Mouse (Mus musculus) midbrain, postnatal 0 days (tissue): ENCODE data around the gene Vmn2r25. TPM values are rescaled to one million over a fixed set of nuclear protein-coding genes. Genes with fewer than 3 reads are reported as not detected.
"Not testable (repeated sequence)": the region's sequence is repeated elsewhere in the genome, so short reads cannot be mapped to it uniquely, and the experiment has no call there.

Experiments used
- ATAC-seq: fragments of 200-750 bp; cut with Nextera tagmentation; 2 replicates; pipeline ENCODE4 v1.8.0; 2017; ENCODE audit warnings: moderate number of reproducible peaks, mild to moderate bottlenecking, moderate TSS enrichment, moderate library complexity; ENCODE audit not compliant: low FRiP score
- DNase-seq: peaks from one replicate; pipeline ENCODE4 v3.0.0-alpha.2; 2015; ENCODE audit warnings: low spot score
- H3K27ac ChIP-seq: fragments of 300-500 bp; sonication (generic); 2 replicates; pipeline ENCODE4 v1.5.1; 2014; ENCODE audit warnings: low read depth, mild to moderate bottlenecking, low read length, mixed read lengths
- H3K27me3 ChIP-seq: fragments of 300-500 bp; sonication (generic); 2 replicates; pipeline ENCODE4 v1.6.1; 2014; ENCODE audit warnings: low read length, control low read depth, mixed read lengths; ENCODE audit not compliant: insufficient read depth
- H3K36me3 ChIP-seq: fragments of 300-500 bp; sonication (generic); 2 replicates; pipeline ENCODE4 v1.6.1; 2014; ENCODE audit warnings: low read length, control low read depth, mixed read lengths; ENCODE audit not compliant: insufficient read depth
- H3K4me1 ChIP-seq: fragments of 300-500 bp; sonication (generic); 2 replicates; pipeline ENCODE4 v1.6.1; 2014; ENCODE audit warnings: mild to moderate bottlenecking, control low read depth, antibody characterized with exemption, low read length, mixed read lengths; ENCODE audit not compliant: insufficient read depth
- H3K4me2 ChIP-seq: fragments of 300-500 bp; sonication (generic); 2 replicates; pipeline ENCODE4 v1.6.1; 2014; ENCODE audit warnings: low read depth, mild to moderate bottlenecking, low read length, mixed read lengths; ENCODE audit not compliant: poor library complexity, severe bottlenecking
- H3K4me3 ChIP-seq: fragments of 300-500 bp; sonication (generic); 2 replicates; pipeline ENCODE4 v1.5.1; 2014; ENCODE audit warnings: low read depth, mild to moderate bottlenecking, low read length, moderate library complexity
- H3K9ac ChIP-seq: fragments of 300-500 bp; sonication (generic); replicated peaks from 2 replicates; pipeline ENCODE4 v1.6.1; 2014; ENCODE audit warnings: mild to moderate bottlenecking, low read length, moderate library complexity, mixed read lengths; ENCODE audit not compliant: poor library complexity, severe bottlenecking
- H3K9me3 ChIP-seq: fragments of 300-500 bp; sonication (generic); 2 replicates; pipeline ENCODE4 v1.6.1; 2016; ENCODE audit warnings: low read length, control low read depth
- CTCF ChIP-seq: IDR thresholded peaks from 2 replicates; pipeline ENCODE4 v1.5.1; 2016; ENCODE audit warnings: antibody characterized with exemption, mild to moderate bottlenecking
- WGBS: fragments of 180-500 bp; shearing (Covaris S2); extraction: QIAGEN DNeasy Blood & Tissue Kit; methylation state at CpG from one replicate; pipeline ENCODE4 v1.1.7; 2014; 5-methylcytosine and 5-hydroxymethylcytosine counted together
- polyA plus RNA-seq: library from polyadenylated mRNA; unstranded; fragments of >200 nt; fragmentation: Nextera tagmentation; extraction: Ambion mirVana; gene quantifications from 2 replicates; pipeline ENCODE4 v1.2.1, GENCODE M21; 2015
- total RNA-seq: library from RNA; depleted of rRNA; stranded (reverse); fragments of >200 nt; gene quantifications from 2 replicates; pipeline ENCODE4 v1.2.3, GENCODE M21; 2014; rRNA removed

Gene Vmn2r25
- total RNA-seq (not detected in 2 replicates), polyA plus RNA-seq (not detected in 2 replicates)

GRCm38 (mm10) chr6:123853363-123853762 is at the start of gene Vmn2r25:
Gene Vmn2r25 (minus strand): TSS chr6:123853463.
- not testable (repeated sequence) for H3K27me3 ChIP-seq, DNase-seq, H3K9me3 ChIP-seq, ATAC-seq, H3K36me3 ChIP-seq, H3K4me1 ChIP-seq, H3K9ac ChIP-seq, H3K4me2 ChIP-seq, H3K4me3 ChIP-seq, H3K27ac ChIP-seq
- 61% methylated on average over 1 of the region's 2 CpGs for WGBS

GRCm38 (mm10) chr6:123819951-123820350 is 33.3 kb downstream of the Vmn2r25 start:
- TF ChIP-seq CTCF: no peak
- no peak overlapping the region for H3K27ac ChIP-seq
- no peak overlapping the region for H3K4me3 ChIP-seq
- no peak overlapping the region for H3K9ac ChIP-seq
- DNase-seq: no peak
- 84% methylated on average over 8 of the region's 8 CpGs for WGBS
- no peaks in the 10 kb centered on the region for H3K27me3 ChIP-seq
- no peak overlapping the region for H3K4me2 ChIP-seq
- no peaks in the 10 kb centered on the region for H3K4me1 ChIP-seq
- ATAC-seq: no peak
- no peaks in the 10 kb centered on the region for H3K9me3 ChIP-seq
- H3K36me3 ChIP-seq: no peaks in the 10 kb centered on the region

- H3K9me3 ChIP-seq, H3K4me1 ChIP-seq, H3K9ac ChIP-seq, H3K36me3 ChIP-seq, H3K4me3 ChIP-seq, H3K27me3 ChIP-seq, ATAC-seq, DNase-seq, H3K4me2 ChIP-seq, H3K27ac ChIP-seq: not testable (repeated sequence)
Observed at GRCm38 (mm10) chr6:123810291-123810690, 43.0 kb downstream of the Vmn2r25 start.

- TF ChIP-seq CTCF: no peak
- no peak overlapping the region for H3K27ac ChIP-seq
- H3K4me3 ChIP-seq: no peak overlapping the region
- DNase-seq (no peak), ATAC-seq (no peak)
- WGBS: 39% methylated on average over 9 of the region's 9 CpGs
- H3K9ac ChIP-seq: no peak overlapping the region
- no peak overlapping the region for H3K4me2 ChIP-seq
- H3K27me3 ChIP-seq: no peaks in the 10 kb centered on the region
- no peaks in the 10 kb centered on the region for H3K4me1 ChIP-seq
- H3K9me3 ChIP-seq: no peaks in the 10 kb centered on the region
- H3K36me3 ChIP-seq: no peaks in the 10 kb centered on the region
Observed at GRCm38 (mm10) chr6:123793746-123794145, 59.5 kb downstream of the Vmn2r25 start.

- no peak for DNase-seq
- no peaks in the 10 kb centered on the region for H3K36me3 ChIP-seq
- TF ChIP-seq CTCF: no peak
- H3K27ac ChIP-seq: no peak overlapping the region
- no peak overlapping the region for H3K9ac ChIP-seq
- WGBS: 62% methylated on average over 2 of the region's 2 CpGs
- no peak overlapping the region for H3K4me3 ChIP-seq
- no peaks in the 10 kb centered on the region for H3K9me3 ChIP-seq
- H3K27me3 ChIP-seq: no peaks in the 10 kb centered on the region
- no peaks in the 10 kb centered on the region for H3K4me1 ChIP-seq
- no peak overlapping the region for H3K4me2 ChIP-seq
- no peak for ATAC-seq
Observed at GRCm38 (mm10) chr6:123784857-123785256, 68.4 kb downstream of the Vmn2r25 start.

- H3K4me3 ChIP-seq: no peak within 1 kb of the TSS
- H3K4me2 ChIP-seq: no peak within 1 kb of the TSS
- no peak for TF ChIP-seq CTCF
- no peak within 1 kb of the TSS for H3K9ac ChIP-seq
- no peaks in the 10 kb centered on the region for H3K36me3 ChIP-seq
- H3K4me1 ChIP-seq: no peaks in the 10 kb centered on the region
- H3K27me3 ChIP-seq: no peaks in the 10 kb centered on the region
- DNase-seq (no peak), ATAC-seq (no peak)
- H3K27ac ChIP-seq: no peak within 1 kb of the TSS
- 86% methylated on average over 1 of the region's 1 CpGs for WGBS
- H3K9me3 ChIP-seq: no peaks in the 10 kb centered on the region
Observed at GRCm38 (mm10) chr6:123778579-123778978, 74.7 kb downstream of the Vmn2r25 start, which contains the start of gene Vmn2r24. Gene Vmn2r24 (plus strand): TSS chr6:123778879.

Other genes starting within 250 kb of the Vmn2r25 start
- not detected in 2 replicates for gene Vmn2r22, start 202.7 kb downstream of the Vmn2r25 start, total RNA-seq
- gene Vmn2r22, start 202.7 kb downstream of the Vmn2r25 start, polyA plus RNA-seq: not detected in 2 replicates
- gene Vmn2r23, start 150.8 kb downstream of the Vmn2r25 start, total RNA-seq: not detected in 2 replicates
- gene Vmn2r23, start 150.8 kb downstream of the Vmn2r25 start, polyA plus RNA-seq: not detected in 2 replicates
- not detected in 2 replicates for gene Vmn2r24, start 74.6 kb downstream of the Vmn2r25 start, total RNA-seq
- gene Vmn2r24, start 74.6 kb downstream of the Vmn2r25 start, polyA plus RNA-seq: not detected in 2 replicates
- gene Vmn2r26, start 171.1 kb upstream of the Vmn2r25 start, total RNA-seq: 0.05 TPM in 1 of 2 replicates, not detected in the other
- not detected in 2 replicates for gene Vmn2r26, start 171.1 kb upstream of the Vmn2r25 start, polyA plus RNA-seq